Mouse (Mus musculus) CH12.LX (cell line): ENCODE data around the gene Atxn7l1. TPM values are rescaled to one million over a fixed set of nuclear protein-coding genes. Genes with fewer than 3 reads are reported as not detected.

Source experiments
- DNase-seq: peaks from one replicate; pipeline ENCODE4 v3.0.0-alpha.2; 2013; ENCODE audit errors: extremely low read depth
- H3K27ac ChIP-seq: 2 replicates; pipeline ENCODE4 v1.5.1; 2012; ENCODE audit warnings: low read depth, mild to moderate bottlenecking, control low read depth, moderate library complexity; ENCODE audit not compliant: insufficient read depth
- H3K27me3 ChIP-seq: replicated peaks from 2 replicates; pipeline ENCODE3; 2012; ENCODE audit warnings: inconsistent platforms
- H3K36me3 ChIP-seq, 2 experiments: replicated peaks in 1 of 2; 2 replicates each; pipeline versions ENCODE3 to v1.6.1; 2012; ENCODE audit warnings: inconsistent platforms in 1 of 2, low read length in 1 of 2, mild to moderate bottlenecking in 1 of 2, mixed read lengths in 1 of 2, moderate library complexity in 1 of 2; ENCODE audit not compliant: control insufficient read depth in 1 of 2, insufficient read depth in 1 of 2
- H3K4me1 ChIP-seq, 2 experiments: 2 replicates each; pipeline ENCODE4 v1.6.1; 2012; ENCODE audit warnings: inconsistent platforms in 1 of 2, moderate library complexity in 1 of 2; ENCODE audit not compliant: insufficient read depth in 2 of 2, control insufficient read depth in 1 of 2
- H3K4me2 ChIP-seq: 2 replicates; pipeline ENCODE4 v1.6.1; 2012; ENCODE audit warnings: low read depth, mild to moderate bottlenecking, control low read depth; ENCODE audit not compliant: poor library complexity, insufficient read depth, severe bottlenecking
- H3K4me3 ChIP-seq, 3 experiments: fragments of 150-350 bp in 1 of 3; sonication (generic) in 1 of 3; replicated peaks in 1 of 3; 2 replicates each; pipeline versions ENCODE3 to v1.5.1; 2011 to 2012; ENCODE audit warnings: low read depth in 2 of 3, low read length in 2 of 3, mild to moderate bottlenecking in 2 of 3, moderate library complexity in 2 of 3, control low read depth in 1 of 3, improper control_type of control experiment in 1 of 3, inconsistent platforms in 1 of 3, mixed read lengths in 1 of 3; ENCODE audit not compliant: poor library complexity in 1 of 3
- H3K79me2 ChIP-seq: replicated peaks from 2 replicates; pipeline ENCODE4 v1.6.1; 2012; ENCODE audit warnings: mild to moderate bottlenecking, moderate library complexity; ENCODE audit not compliant: control insufficient read depth, poor library complexity, insufficient read depth, severe bottlenecking; ENCODE audit errors: extremely low read depth
- H3K9ac ChIP-seq: 2 replicates; pipeline ENCODE4 v1.6.1; 2012; ENCODE audit warnings: low read depth, mild to moderate bottlenecking, control low read depth, moderate library complexity; ENCODE audit not compliant: insufficient read depth
- H3K9me3 ChIP-seq: replicated peaks from 2 replicates; pipeline ENCODE3; 2012; ENCODE audit warnings: low read length, inconsistent platforms, mixed read lengths
- CHD2 ChIP-seq: IDR thresholded peaks from 2 replicates; pipeline ENCODE4 v1.6.1; 2011; ENCODE audit warnings: low read length, improper control_type of control experiment
- CTCF ChIP-seq, 2 experiments: IDR thresholded peaks in 1 of 2; conservative IDR thresholded peaks in 1 of 2; 2 replicates each; pipeline ENCODE4 v1.5.1; 2011 to 2012; ENCODE audit warnings: low read depth in 2 of 2, low read length in 2 of 2, improper control_type of control experiment in 1 of 2, inconsistent platforms in 1 of 2, mild to moderate bottlenecking in 1 of 2, moderate library complexity in 1 of 2
- E2F4 ChIP-seq: IDR thresholded peaks from 2 replicates; pipeline ENCODE4 v1.6.1; 2011; ENCODE audit warnings: low read depth, low read length, improper control_type of control experiment; ENCODE audit not compliant: insufficient replicate concordance
- ETS1 ChIP-seq: conservative IDR thresholded peaks from 2 replicates; pipeline ENCODE4 v1.6.1; 2012; ENCODE audit warnings: low read depth, mild to moderate bottlenecking, inconsistent platforms, low read length, improper control_type of control experiment, moderate library complexity
- JUN ChIP-seq: IDR thresholded peaks from 2 replicates; pipeline ENCODE4 v1.6.1; 2011; ENCODE audit warnings: low read depth, mild to moderate bottlenecking, low read length, improper control_type of control experiment, moderate library complexity; ENCODE audit not compliant: insufficient read depth
- JUND ChIP-seq: conservative IDR thresholded peaks from 2 replicates; pipeline ENCODE4 v1.6.1; 2011; ENCODE audit warnings: low read depth, low read length, improper control_type of control experiment
- MAFK ChIP-seq: IDR thresholded peaks from 2 replicates; pipeline ENCODE4 v1.6.1; 2011; ENCODE audit warnings: low read length, improper control_type of control experiment; ENCODE audit not compliant: insufficient replicate concordance
- MYC ChIP-seq: IDR thresholded peaks from 2 replicates; pipeline ENCODE4 v1.6.1; 2011; ENCODE audit warnings: low read depth, mild to moderate bottlenecking, improper control_type of control experiment, low read length
- RAD21 ChIP-seq: IDR thresholded peaks from 2 replicates; pipeline ENCODE4 v1.6.1; 2011; ENCODE audit warnings: low read depth, mild to moderate bottlenecking, low read length, improper control_type of control experiment, moderate library complexity
- UBTF ChIP-seq: IDR thresholded peaks from 2 replicates; pipeline ENCODE4 v1.6.1; 2012; ENCODE audit warnings: low read depth, mild to moderate bottlenecking, inconsistent platforms, low read length, improper control_type of control experiment, moderate library complexity
- USF1 ChIP-seq: IDR thresholded peaks from 2 replicates; pipeline ENCODE4 v1.6.1; 2014; ENCODE audit warnings: low read depth, mild to moderate bottlenecking, inconsistent platforms, low read length, improper control_type of control experiment
- ZC3H11A ChIP-seq: IDR thresholded peaks from 2 replicates; pipeline ENCODE4 v1.6.1; 2012; ENCODE audit warnings: low read depth, mild to moderate bottlenecking, inconsistent platforms, low read length, improper control_type of control experiment
- dilution Hi-C: fragments of 300-500 bp; cut with MboI; formaldehyde crosslinking; loops from 2 replicates; pipeline ENCODE4 v1.14.3; 2020; ENCODE audit warnings: low sequenced_read_pairs; ENCODE audit not compliant: extremely low pct_unique_long_range_greater_than_20kb, extremely low pct_ligation_motif_present
- in situ Hi-C: fragments of 300-500 bp; cut with MboI; formaldehyde crosslinking; loops from 3 replicates; pipeline ENCODE4 v1.14.3; 2019; ENCODE audit warnings: low sequenced_read_pairs, low pct_ligation_motif_present, low pct_unique_long_range_greater_than_20kb, mixed read lengths
- polyA plus RNA-seq: library from polyadenylated mRNA; unstranded; fragments of >175 nt; gene quantifications from 2 replicates; pipeline ENCODE4 v1.2.1, GENCODE M21; 2012; ENCODE audit warnings: low read depth; ENCODE audit not compliant: insufficient read length
- total RNA-seq, 2 experiments: library from RNA; depleted of rRNA; stranded (reverse); fragments of 300-350 nt in 1 of 2; fragments of >200 nt in 1 of 2; gene quantifications; 2 replicates each; pipeline ENCODE4 v1.2.3; 2012 to 2014

Gene Atxn7l1
- total and polyA plus RNA-seq, 3 experiments, result 8.6 to 55.7 (median 9.0) TPM

GRCm38 (mm10) chr12:33235771-33236323 is 88.4 kb downstream of the Atxn7l1 start:
- in situ Hi-C loops, result no loop called here
- H3K27me3 ChIP-seq, result no peaks in the 10 kb centered on the region
- H3K36me3 ChIP-seq, result peaks cover 15 to 32% of the 10 kb centered on the region in 2 experiments
- dilution Hi-C loops, result no loop called here
- H3K79me2 ChIP-seq, result peaks cover 7% of the 10 kb centered on the region; the same call in 1 of the 2 replicates
- no peak overlapping the region for H3K4me3 ChIP-seq
- H3K9ac ChIP-seq, result no peak overlapping the region
- peaks cover 2 to 13% of the 10 kb centered on the region in 2 experiments; a peak in 1 of 4 replicates for H3K4me1 ChIP-seq
- TF ChIP-seq MYC (no peak), UBTF (no peak), ETS1 (no peak), USF1 (no peak), MAFK (no peak), RAD21 (no peak), E2F4 (no peak), CHD2 (no peak), ZC3H11A (no peak)
- no peak overlapping the region for H3K27ac ChIP-seq
- peaks cover 3% of the 10 kb centered on the region for H3K9me3 ChIP-seq
- DNase-seq, result no peak
- H3K4me2 ChIP-seq, result no peak overlapping the region

GRCm38 (mm10) chr12:33236344-33237049 is 89.0 kb downstream of the Atxn7l1 start:
- no peak overlapping the region for H3K27ac ChIP-seq
- TF ChIP-seq MAFK (0 out of 2 replicates have a peak, but pooled peaks have one; percentile 47), JUND (no peak), CHD2 (no peak), MYC (no peak), E2F4 (no peak), CTCF (conservative IDR thresholded peaks at IDR 0.05 in 1 of 2, IDR thresholded peaks at IDR 0.05 in 1 of 2; ENCODE audit: low read depth in 2 of 2, low read length in 2 of 2) (peak in 1 of 2 experiments; percentile 34; a peak in 1 of 4 replicates), UBTF (no peak), JUN (no peak)
- no peak overlapping the region for H3K9ac ChIP-seq
- H3K4me1 ChIP-seq, result peaks cover 2 to 16% of the 10 kb centered on the region in 2 experiments; a peak in 2 of 4 replicates
- no peak for DNase-seq
- no peak overlapping the region for H3K4me2 ChIP-seq
- dilution Hi-C loops, result no loop called here
- in situ Hi-C loops, result no loop called here
- no peak overlapping the region for H3K4me3 ChIP-seq
- peaks cover 3% of the 10 kb centered on the region for H3K9me3 ChIP-seq
- H3K27me3 ChIP-seq, result no peaks in the 10 kb centered on the region
- H3K79me2 ChIP-seq, result peaks cover 7% of the 10 kb centered on the region; the same call in 1 of the 2 replicates
- H3K36me3 ChIP-seq, result peaks cover 15 to 39% of the 10 kb centered on the region in 2 experiments
